Mouse (Mus musculus) embryonic fibroblast, embryonic 13.5 days (primary cell): ENCODE data around the gene Hnrnpa1.
"Not testable (repeated sequence)": the region's sequence is repeated elsewhere in the genome, so short reads cannot be mapped to it uniquely, and the experiment has no call there.

Source experiments
- CTCF ChIP-seq: IDR thresholded peaks from 2 replicates; pipeline ENCODE4 v1.5.1; 2011; ENCODE audit warnings: mild to moderate bottlenecking, control low read depth, low read length, moderate library complexity, borderline replicate concordance; ENCODE audit not compliant: insufficient read depth
- POLR2A ChIP-seq: IDR thresholded peaks from 2 replicates; pipeline ENCODE4 v1.6.1; 2011; ENCODE audit warnings: low read depth, mild to moderate bottlenecking, control low read depth, low read length, moderate library complexity

DNA sequence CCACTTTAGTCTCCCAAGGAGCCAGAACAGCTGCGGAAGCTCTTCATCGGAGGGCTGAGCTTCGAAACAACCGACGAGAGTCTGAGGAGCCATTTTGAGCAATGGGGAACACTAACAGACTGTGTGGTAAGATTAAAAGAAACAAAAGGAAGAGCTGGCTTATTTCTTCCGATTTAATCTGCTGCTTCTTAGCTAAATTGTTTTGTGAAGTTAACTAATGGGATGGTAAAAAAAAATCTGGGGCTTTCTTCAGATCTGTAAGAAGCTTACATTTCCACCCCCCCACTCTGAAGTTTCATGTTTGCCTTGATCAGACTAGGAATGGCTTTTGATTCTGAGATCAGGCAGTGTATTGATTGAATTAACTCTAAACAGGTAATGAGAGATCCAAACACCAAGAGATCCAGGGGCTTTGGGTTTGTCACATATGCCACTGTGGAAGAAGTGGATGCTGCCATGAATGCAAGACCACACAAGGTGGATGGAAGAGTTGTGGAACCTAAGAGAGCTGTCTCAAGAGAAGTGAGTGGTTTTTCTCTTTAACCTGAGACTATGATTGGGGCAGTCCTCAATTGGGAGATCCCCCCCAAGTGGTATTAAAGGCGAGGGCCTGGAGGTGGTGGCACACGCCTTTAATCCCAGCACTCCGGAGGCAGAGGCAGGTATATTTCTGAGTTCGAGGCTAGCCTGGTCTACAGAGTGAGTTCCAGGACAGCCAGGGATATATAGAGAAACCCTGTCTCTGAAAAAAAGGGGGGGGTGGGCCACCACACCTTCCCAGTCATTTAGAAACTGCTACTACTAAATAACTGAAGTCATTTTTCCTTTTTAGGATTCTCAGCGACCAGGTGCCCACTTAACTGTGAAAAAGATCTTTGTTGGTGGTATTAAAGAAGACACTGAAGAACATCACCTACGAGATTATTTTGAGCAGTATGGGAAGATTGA is 1.1 kb downstream of the Hnrnpa1 start:
- not testable (repeated sequence) for TF ChIP-seq POLR2A, CTCF
